Mouse (Mus musculus) neural tube, embryonic 14.5 days (tissue): ENCODE results near the gene Marc2. TPM values are rescaled to one million over a fixed set of nuclear protein-coding genes. Genes with fewer than 3 reads are reported as not detected.

ENCODE experiments used
- ATAC-seq: fragments of 200-750 bp; cut with Nextera tagmentation; 2 replicates; pipeline ENCODE4 v1.8.0; 2017; ENCODE audit warnings: low read depth, mild to moderate bottlenecking, moderate TSS enrichment, moderate library complexity
- H3K27ac ChIP-seq: fragments of 300-500 bp; sonication (generic); 2 replicates; pipeline ENCODE4 v1.5.1; 2014; ENCODE audit warnings: low read depth, mild to moderate bottlenecking, control low read depth, low read length, moderate library complexity, mixed read lengths
- H3K27me3 ChIP-seq: fragments of 300-500 bp; sonication (generic); 2 replicates; pipeline ENCODE4 v1.6.1; 2014; ENCODE audit warnings: low read length; ENCODE audit not compliant: control insufficient read depth, insufficient read depth
- H3K36me3 ChIP-seq: fragments of 300-500 bp; sonication (generic); 2 replicates; pipeline ENCODE4 v1.6.1; 2014; ENCODE audit warnings: low read length, mixed read lengths; ENCODE audit not compliant: control insufficient read depth, insufficient read depth
- H3K4me1 ChIP-seq: fragments of 300-500 bp; sonication (generic); 2 replicates; pipeline ENCODE4 v1.6.1; 2014; ENCODE audit warnings: low read length; ENCODE audit not compliant: control insufficient read depth, insufficient read depth
- H3K4me2 ChIP-seq: fragments of 300-500 bp; sonication (generic); 2 replicates; pipeline ENCODE4 v1.6.1; 2014; ENCODE audit warnings: mild to moderate bottlenecking, low read depth, low read length, control low read depth
- H3K4me3 ChIP-seq: fragments of 300-500 bp; sonication (generic); 2 replicates; pipeline ENCODE4 v1.5.1; 2014; ENCODE audit warnings: low read depth, low read length, control low read depth, mixed read lengths
- H3K9ac ChIP-seq: fragments of 300-500 bp; sonication (generic); replicated peaks from 2 replicates; pipeline ENCODE4 v1.6.1; 2014; ENCODE audit warnings: low read depth, mild to moderate bottlenecking, control low read depth, low read length, mixed read lengths
- H3K9me3 ChIP-seq: fragments of 300-500 bp; sonication (generic); 2 replicates; pipeline ENCODE4 v1.6.1; 2016; ENCODE audit warnings: low read length; ENCODE audit not compliant: control insufficient read depth
- WGBS: fragments of 180-500 bp; shearing (Covaris S2); extraction: QIAGEN DNeasy Blood & Tissue Kit; methylation state at CpG from one replicate; pipeline ENCODE4 v1.1.7; 2014; 5-methylcytosine and 5-hydroxymethylcytosine counted together
- polyA plus RNA-seq: library from polyadenylated mRNA; unstranded; fragments of >200 nt; fragmentation: Nextera tagmentation; extraction: Ambion mirVana; gene quantifications from 2 replicates; pipeline ENCODE4 v1.2.1, GENCODE M21; 2014

Gene Marc2
- polyA plus RNA-seq, 1 experiment from 2014 or later: 108 TPM

DNA sequence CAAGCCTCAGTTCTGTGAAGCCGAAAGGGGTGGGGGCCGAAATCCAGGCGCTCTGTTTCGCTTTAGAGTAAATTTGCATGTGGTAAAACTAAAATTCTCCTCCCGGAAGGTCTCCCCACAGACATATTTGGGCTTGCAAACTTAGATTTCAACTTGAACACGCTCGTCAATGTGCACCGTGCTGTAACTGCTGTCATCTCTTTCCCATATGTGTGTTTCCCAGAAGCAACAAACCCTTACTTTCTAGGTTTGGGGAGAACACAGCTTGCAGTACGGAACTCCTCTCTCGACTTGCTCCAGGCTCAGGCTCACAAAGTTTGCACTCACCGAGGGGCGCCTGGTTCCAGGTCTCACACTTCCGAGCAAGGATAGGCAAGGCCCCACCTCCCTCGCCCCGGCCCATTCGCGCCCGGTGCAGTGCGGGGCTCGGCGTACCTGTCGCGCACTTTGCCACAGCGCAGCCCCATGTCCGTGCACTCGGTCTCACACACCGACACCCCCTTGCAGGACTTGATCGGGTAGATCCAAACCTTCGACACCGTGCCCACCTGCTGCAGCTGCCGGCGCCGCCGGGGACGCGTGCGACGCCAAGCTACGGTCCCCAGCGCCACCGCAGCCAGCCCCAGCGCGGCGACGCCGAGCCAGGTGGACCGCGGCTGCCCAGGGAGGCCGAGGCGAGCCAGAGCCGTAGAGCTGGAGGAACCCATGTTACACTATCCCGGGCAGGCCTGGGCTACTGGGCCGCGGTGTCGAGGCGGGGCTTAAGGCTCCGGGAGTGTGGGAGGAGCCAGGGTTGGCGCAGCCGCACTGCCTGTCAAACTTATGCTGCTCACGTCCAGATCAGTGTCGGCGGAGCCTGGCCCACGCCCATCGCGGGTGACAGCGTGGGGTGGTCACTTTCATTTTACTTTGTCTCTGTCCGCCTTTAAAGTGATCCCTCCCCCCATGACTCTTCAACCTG lies 860 bp downstream of the Marc2 start:
- Histone ChIP-seq H3K4me1 (peaks cover 9% of the 10 kb centered on the region), H3K27ac (peak overlapping the region; percentile 48; the same call in 1 of the 2 replicates), H3K4me2 (peak overlapping the region; percentile 88), H3K9ac (peak overlapping the region; percentile 82), H3K27me3 (no peaks in the 10 kb centered on the region), H3K36me3 (no peaks in the 10 kb centered on the region), H3K4me3 (peak overlapping the region; percentile 83), H3K9me3 (no peaks in the 10 kb centered on the region)
- WGBS: under 1% methylated on average over 67 of the region's 67 CpGs
- peak; percentile 96 for ATAC-seq

DNA sequence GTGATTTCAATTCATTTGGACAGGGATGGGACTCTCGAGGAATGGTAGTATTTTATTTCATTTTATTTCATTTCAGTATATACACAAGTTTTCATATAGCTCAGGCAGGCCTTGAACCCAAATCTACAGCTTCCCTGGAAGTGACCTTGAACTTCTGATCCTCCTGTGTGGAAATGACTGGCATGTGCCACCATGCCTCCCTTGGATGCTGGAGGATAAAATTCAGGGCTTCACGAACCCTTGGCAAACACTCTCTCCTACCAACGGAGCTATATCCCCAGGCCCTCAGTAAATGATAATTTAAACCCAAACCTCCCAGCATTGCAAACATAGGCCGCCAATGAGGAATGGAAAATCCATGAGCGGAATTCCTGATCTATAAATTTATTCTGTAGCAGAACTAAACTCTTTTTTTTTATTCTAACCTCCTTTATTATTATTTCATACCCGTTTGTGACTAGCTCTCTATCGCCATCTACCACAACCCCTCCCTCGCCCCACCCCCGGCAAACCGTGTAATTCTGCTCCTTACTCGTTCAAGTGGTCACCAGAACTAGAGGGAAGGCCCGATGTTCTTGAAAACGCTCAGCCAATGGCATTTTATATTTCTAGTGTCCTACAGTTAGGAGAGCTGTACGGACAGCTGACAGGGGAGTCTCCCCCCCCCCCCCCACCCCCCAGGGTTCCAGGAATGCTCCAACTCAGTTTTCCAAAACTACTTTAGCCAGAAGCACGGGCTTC lies 1.8 kb downstream of the Marc2 start:
- Histone ChIP-seq H3K9ac (peak overlapping the region; percentile 82; the same call in 1 of the 2 replicates), H3K36me3 (0 out of 2 replicates have a peak, but pooled peaks cover 3% of the 10 kb centered on the region), H3K9me3 (no peaks in the 10 kb centered on the region), H3K27ac (no peak overlapping the region), H3K4me2 (peak overlapping the region; percentile 88), H3K27me3 (no peaks in the 10 kb centered on the region), H3K4me1 (peaks cover 9% of the 10 kb centered on the region), H3K4me3 (peak overlapping the region; percentile 83)
- 21% methylated on average over 15 of the region's 15 CpGs for WGBS
- ATAC-seq: no peak

DNA sequence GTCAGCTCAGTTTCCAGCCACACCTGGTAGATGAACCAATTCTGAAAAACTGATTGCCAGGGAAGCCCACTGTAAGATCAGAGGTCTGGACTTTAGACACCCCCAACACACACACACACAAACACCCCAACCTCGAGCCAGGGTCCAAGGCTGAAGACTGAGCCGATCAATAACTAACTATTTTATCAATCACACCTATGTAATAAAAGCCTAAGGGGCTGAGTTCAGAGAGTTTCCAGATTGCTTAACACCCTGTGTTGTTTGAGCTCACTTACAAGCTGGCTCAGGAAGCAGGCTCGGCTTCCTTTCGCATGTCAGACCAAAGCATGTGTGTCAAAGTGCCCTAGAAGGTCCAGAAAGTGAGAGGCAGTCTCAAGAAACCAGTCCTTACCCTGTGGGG lies 8.6 kb downstream of the Marc2 start:
- Histone ChIP-seq H3K4me2 (no peak overlapping the region), H3K4me1 (no peaks in the 10 kb centered on the region), H3K4me3 (no peak overlapping the region), H3K9ac (no peak overlapping the region), H3K36me3 (0 out of 2 replicates have a peak, but pooled peaks cover 3% of the 10 kb centered on the region), H3K9me3 (no peaks in the 10 kb centered on the region), H3K27me3 (no peaks in the 10 kb centered on the region), H3K27ac (no peak overlapping the region)
- no peak for ATAC-seq
- 84% methylated on average over 4 of the region's 4 CpGs for WGBS

DNA sequence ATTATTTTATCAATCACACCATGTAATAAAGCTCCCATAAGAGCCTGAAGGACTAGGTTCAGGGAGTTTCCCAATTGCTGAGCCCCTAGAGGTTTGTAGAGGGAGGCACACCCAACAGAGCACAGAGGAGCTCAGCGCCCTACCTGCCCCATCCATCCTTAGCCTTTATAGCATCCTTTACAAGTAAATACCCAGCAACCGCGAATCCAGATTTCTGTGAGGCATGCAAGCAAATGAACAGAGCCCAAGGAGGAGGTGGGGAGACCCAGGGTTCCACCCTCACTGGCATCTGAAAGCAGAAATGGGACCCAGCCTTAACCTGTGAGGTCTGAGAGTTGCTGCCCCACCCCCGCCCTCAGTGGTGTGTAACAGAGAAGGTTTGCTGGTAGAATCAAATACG lies 9.9 kb downstream of the Marc2 start:
- Histone ChIP-seq H3K4me1 (no peaks in the 10 kb centered on the region), H3K4me2 (no peak overlapping the region), H3K27me3 (no peaks in the 10 kb centered on the region), H3K9ac (no peak overlapping the region), H3K9me3 (no peaks in the 10 kb centered on the region), H3K4me3 (no peak overlapping the region), H3K36me3 (0 out of 2 replicates have a peak, but pooled peaks cover 3% of the 10 kb centered on the region), H3K27ac (no peak overlapping the region)
- WGBS: 70% methylated on average over 5 of the region's 5 CpGs
- ATAC-seq: no peak

DNA sequence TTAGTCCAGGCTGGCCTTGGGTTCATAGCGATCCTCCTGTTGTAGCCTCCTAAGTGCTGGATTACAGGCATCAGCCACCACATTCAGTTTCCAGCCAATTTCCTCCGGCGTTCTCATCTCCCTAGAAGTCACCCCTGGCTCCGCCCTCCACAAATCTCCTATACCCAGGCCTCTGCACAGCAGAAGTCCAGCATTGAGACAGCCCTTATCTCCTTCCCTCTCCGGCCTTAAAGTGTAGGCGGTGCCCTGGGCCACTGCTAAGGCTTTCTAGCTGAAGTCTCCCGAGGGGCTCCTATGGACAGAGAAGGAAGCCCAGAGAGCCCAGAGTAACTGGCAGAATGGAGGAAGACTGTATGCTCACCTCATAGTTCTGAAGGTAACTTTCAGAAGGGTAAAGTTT lies 12.8 kb downstream of the Marc2 start:
- WGBS: 93% methylated on average over 7 of the region's 7 CpGs
- Histone ChIP-seq H3K9ac (no peak overlapping the region), H3K4me2 (no peak overlapping the region), H3K27me3 (no peaks in the 10 kb centered on the region), H3K36me3 (no peaks in the 10 kb centered on the region), H3K9me3 (no peaks in the 10 kb centered on the region), H3K4me3 (no peak overlapping the region), H3K4me1 (no peaks in the 10 kb centered on the region), H3K27ac (no peak overlapping the region)
- ATAC-seq: no peak

DNA sequence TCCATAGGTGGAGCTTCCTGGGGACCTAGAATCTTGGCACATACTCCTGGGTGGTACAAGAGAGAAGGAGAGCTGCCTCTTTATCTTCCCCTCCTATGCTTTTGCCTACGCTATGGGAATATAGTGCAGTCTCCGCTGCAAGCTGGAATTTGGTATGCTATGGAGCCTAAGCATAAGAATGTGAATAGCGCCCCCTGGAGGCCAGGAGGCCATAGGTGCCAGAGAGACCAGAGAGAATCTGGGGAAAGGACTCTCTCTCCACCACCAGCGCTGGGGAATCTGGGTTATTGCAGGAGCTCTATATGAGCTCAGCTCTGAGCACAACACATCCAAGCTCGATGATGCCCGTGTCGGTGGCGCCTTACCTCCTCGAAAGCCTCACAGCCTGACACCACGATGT lies 14.0 kb downstream of the Marc2 start:
- WGBS: 85% methylated on average over 10 of the region's 10 CpGs
- Histone ChIP-seq H3K27ac (no peak overlapping the region), H3K27me3 (no peaks in the 10 kb centered on the region), H3K4me1 (no peaks in the 10 kb centered on the region), H3K9me3 (no peaks in the 10 kb centered on the region), H3K4me3 (no peak overlapping the region), H3K36me3 (no peaks in the 10 kb centered on the region), H3K9ac (no peak overlapping the region), H3K4me2 (no peak overlapping the region)
- no peak for ATAC-seq

DNA sequence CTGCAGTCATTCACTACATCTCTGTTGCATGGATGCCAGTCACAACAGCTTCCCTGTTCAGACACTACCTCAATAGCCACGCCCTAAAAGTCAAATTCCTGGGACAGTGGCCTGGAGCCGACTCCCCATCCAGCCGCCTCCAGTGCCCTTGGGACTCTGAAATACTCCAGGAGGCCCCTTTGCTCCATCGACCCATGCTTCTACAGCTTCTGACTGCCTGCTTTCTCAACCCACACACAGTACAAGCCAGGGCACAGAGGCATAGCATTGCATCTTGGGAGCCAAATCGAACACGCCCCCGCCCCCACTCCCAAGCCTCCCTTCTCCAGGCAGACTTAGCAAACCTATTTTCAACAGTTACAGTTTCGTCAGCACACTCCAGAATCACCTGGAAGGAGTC lies 16.4 kb downstream of the Marc2 start:
- H3K27me3 ChIP-seq: no peaks in the 10 kb centered on the region
- H3K4me3 ChIP-seq: no peak overlapping the region
- H3K9ac ChIP-seq: no peak overlapping the region
- no peaks in the 10 kb centered on the region for H3K36me3 ChIP-seq
- no peaks in the 10 kb centered on the region for H3K4me1 ChIP-seq
- WGBS: 91% methylated on average over 8 of the region's 8 CpGs
- no peak overlapping the region for H3K4me2 ChIP-seq
- H3K9me3 ChIP-seq: no peaks in the 10 kb centered on the region
- H3K27ac ChIP-seq: no peak overlapping the region
- no peak for ATAC-seq

DNA sequence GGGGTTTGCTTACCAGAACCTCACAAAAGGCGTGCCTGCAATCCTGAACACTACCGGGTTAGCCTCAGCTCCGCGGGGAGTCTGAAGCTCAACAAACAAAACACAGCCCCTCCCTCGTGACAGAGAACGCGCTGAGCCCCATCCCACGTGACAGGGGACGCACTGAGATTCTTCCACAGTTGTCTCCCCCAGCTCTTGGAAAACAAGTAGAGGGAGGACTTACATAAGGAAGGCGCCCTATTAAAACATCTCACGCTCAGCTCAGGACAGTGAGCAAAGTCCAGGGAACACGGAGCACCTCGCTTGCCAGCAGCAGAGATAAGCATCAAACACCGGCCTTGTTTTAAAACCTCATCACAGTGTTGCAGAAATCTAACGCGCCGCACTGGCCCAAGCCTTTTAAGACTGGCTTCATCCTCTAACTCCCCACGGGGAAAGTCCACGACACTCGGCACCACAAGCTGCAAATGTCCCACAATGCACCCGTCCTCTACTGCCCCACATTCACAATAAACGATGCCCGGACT lies 19.0 kb downstream of the Marc2 start:
- Histone ChIP-seq H3K9ac (0 out of 2 replicates have a peak overlapping the region, but pooled peaks have one; percentile 25), H3K27me3 (no peaks in the 10 kb centered on the region), H3K4me2 (peak overlapping the region; percentile 38), H3K36me3 (no peaks in the 10 kb centered on the region), H3K27ac (peak overlapping the region; percentile 48; the same call in 1 of the 2 replicates), H3K4me3 (peak overlapping the region; percentile 9; the same call in 1 of the 2 replicates), H3K4me1 (no peaks in the 10 kb centered on the region), H3K9me3 (no peaks in the 10 kb centered on the region)
- no peak for ATAC-seq
- WGBS: 27% methylated on average over 23 of the region's 23 CpGs
